Mouse (Mus musculus) limb, embryonic 15.5 days (tissue): ENCODE measurements at regions not wholly inside any gene's neighbourhood (a gene's known extent, or its start where the extent isn't known, plus 50 kb on each side); places are given as distances from the start of the nearest gene placed in this dataset.

Experiments
- ATAC-seq: fragments of 200-750 bp; cut with Nextera tagmentation; 2 replicates; pipeline ENCODE4 v1.8.0; 2017; ENCODE audit warnings: low read depth, moderate TSS enrichment; ENCODE audit not compliant: insufficient number of reproducible peaks, low FRiP score, low TSS enrichment
- H3K27ac ChIP-seq: fragments of 300-500 bp; sonication (generic); 2 replicates; pipeline ENCODE4 v1.5.1; 2015; ENCODE audit warnings: moderate library complexity, mild to moderate bottlenecking, inconsistent platforms
- H3K27me3 ChIP-seq: fragments of 300-500 bp; sonication (generic); 2 replicates; pipeline ENCODE4 v1.6.1; 2015; ENCODE audit warnings: inconsistent platforms
- H3K36me3 ChIP-seq: fragments of 300-500 bp; sonication (generic); 2 replicates; pipeline ENCODE4 v1.6.1; 2015; ENCODE audit warnings: inconsistent platforms
- H3K4me1 ChIP-seq: fragments of 300-500 bp; sonication (generic); 2 replicates; pipeline ENCODE4 v1.6.1; 2015; ENCODE audit warnings: inconsistent platforms
- H3K4me2 ChIP-seq: fragments of 300-500 bp; sonication (generic); 2 replicates; pipeline ENCODE4 v1.6.1; 2015; ENCODE audit warnings: mild to moderate bottlenecking, inconsistent platforms
- H3K4me3 ChIP-seq: fragments of 300-500 bp; sonication (generic); 2 replicates; pipeline ENCODE4 v1.5.1; 2015; ENCODE audit warnings: mild to moderate bottlenecking, inconsistent platforms
- H3K9ac ChIP-seq: fragments of 300-500 bp; sonication (generic); 2 replicates; pipeline ENCODE4 v1.6.1; 2015; ENCODE audit warnings: inconsistent platforms
- H3K9me3 ChIP-seq: fragments of 300-500 bp; sonication (generic); 2 replicates; pipeline ENCODE4 v1.6.1; 2016; ENCODE audit warnings: inconsistent platforms
- WGBS: fragments of 180-500 bp; shearing (Covaris S2); methylation state at CpG from one replicate; pipeline ENCODE4 v1.1.7; 2015; 5-methylcytosine and 5-hydroxymethylcytosine counted together

GRCm38 (mm10) chr5:120322031-120322731, 109.3 kb upstream of the Lhx5 start:
- Histone ChIP-seq H3K9me3 (no peaks in the 10 kb centered on the region), H3K27me3 (peaks cover 67% of the 10 kb centered on the region), H3K4me3 (peak overlapping the region; percentile 15; the same call in 1 of the 2 replicates), H3K36me3 (no peaks in the 10 kb centered on the region), H3K27ac (no peak overlapping the region), H3K4me1 (peaks cover 7% of the 10 kb centered on the region), H3K4me2 (peak overlapping the region; percentile 40), H3K9ac (no peak overlapping the region)
- no peak for ATAC-seq
- WGBS: 2% methylated on average over 29 of the region's 30 CpGs

DNA sequence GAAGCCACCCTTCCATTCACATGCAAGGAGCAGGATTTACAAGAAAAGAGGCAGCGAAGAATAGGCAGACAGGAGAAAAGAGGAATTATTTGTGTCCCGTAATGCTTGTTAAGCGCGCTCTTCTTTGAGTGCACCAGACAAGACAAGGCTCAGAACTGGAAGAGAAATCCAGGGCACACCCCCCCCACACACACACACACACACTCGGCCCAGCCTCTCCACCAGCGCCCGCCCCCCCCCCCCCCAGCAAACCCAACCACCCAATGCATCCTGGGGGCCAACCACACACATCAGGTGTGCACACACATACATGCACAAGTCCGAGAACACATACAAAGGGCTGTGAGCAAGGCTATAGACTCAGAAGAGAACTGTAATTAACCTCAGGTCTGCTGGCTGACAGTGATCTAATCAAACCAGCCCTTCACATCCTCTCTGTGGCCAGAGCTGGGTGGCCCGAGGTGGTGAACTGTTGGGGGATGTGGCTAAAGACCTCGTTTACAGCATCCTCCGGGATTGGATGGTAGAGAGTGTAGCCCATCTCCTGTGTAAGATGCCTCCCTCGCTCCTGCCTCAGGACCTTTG, 108.7 kb upstream of the Lhx5 start:
- no peak for ATAC-seq
- Histone ChIP-seq H3K4me2 (peak overlapping the region; percentile 40), H3K27me3 (peaks cover 71% of the 10 kb centered on the region)

DNA sequence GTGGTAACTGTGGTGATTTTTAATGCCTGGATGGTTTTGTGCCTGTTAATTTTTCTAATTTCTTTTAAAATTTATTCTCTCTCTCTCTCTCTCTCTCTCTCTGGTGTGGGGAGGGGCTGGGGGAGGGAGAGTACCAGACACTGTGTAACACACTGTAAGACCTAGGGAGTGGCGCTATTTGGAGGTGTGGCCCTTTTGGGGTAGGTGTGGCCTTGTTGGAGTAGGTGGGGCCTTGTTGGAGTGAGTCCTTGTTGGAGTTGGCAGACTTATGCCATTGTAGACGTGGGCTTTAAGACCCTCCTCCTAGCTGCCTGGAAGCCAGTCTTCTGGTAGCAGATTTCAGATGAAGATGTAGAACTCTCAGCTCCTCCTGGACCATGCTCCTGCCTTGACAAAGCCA, 107.4 kb upstream of the Lhx5 start:
- no peak overlapping the region for H3K9ac ChIP-seq

More for the DNA sequence above, 108.7 kb upstream of the Lhx5 start:
- Histone ChIP-seq H3K36me3 (no peaks in the 10 kb centered on the region), H3K9ac (no peak overlapping the region), H3K9me3 (no peaks in the 10 kb centered on the region), H3K4me3 (peak overlapping the region; percentile 15; the same call in 1 of the 2 replicates), H3K27ac (no peak overlapping the region), H3K4me1 (peaks cover 7% of the 10 kb centered on the region)
- WGBS: 16% methylated on average over 11 of the region's 12 CpGs

DNA sequence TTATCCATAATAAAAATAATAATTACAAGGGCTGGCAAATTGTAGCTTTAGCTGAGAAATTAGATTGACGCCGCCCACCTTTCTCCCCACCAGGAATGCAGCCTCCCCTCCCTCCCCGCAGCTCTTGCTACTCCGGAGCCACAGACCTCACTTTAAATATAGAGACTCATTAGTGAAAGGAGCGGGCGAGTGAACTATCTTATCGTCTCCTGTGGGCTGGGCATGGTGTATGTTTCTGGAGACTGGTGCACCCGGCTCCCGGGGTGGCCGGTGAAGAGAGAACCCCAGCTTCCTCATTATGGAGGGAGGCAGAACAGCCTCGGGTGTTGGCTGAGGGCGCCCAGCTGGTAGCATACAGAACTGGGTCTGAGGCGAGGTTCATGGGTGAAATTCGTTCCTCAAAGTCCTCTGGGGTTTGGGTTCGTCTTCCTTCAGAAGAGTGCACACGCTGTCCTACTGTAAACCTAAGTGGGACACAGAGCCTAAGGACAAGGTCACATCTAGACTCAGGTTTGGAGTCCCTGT, 106.1 kb upstream of the Lhx5 start:
- Histone ChIP-seq H3K4me1 (peaks cover 5% of the 10 kb centered on the region), H3K4me2 (no peak overlapping the region), H3K27me3 (peaks cover 67% of the 10 kb centered on the region), H3K9me3 (no peaks in the 10 kb centered on the region), H3K9ac (no peak overlapping the region), H3K4me3 (no peak overlapping the region), H3K27ac (no peak overlapping the region), H3K36me3 (no peaks in the 10 kb centered on the region)
- WGBS: 48% methylated on average over 16 of the region's 16 CpGs
- no peak for ATAC-seq

More for the DNA sequence above, 107.4 kb upstream of the Lhx5 start:
- Histone ChIP-seq H3K4me1 (peaks cover 5% of the 10 kb centered on the region), H3K4me2 (no peak overlapping the region), H3K27ac (no peak overlapping the region), H3K36me3 (no peaks in the 10 kb centered on the region), H3K27me3 (peaks cover 72% of the 10 kb centered on the region), H3K4me3 (no peak overlapping the region), H3K9me3 (no peaks in the 10 kb centered on the region)
- 78% methylated on average over 2 of the region's 2 CpGs for WGBS
- no peak for ATAC-seq

- Histone ChIP-seq H3K36me3 (no peaks in the 10 kb centered on the region), H3K4me1 (no peaks in the 10 kb centered on the region), H3K4me2 (no peak overlapping the region), H3K9me3 (no peaks in the 10 kb centered on the region), H3K4me3 (no peak overlapping the region), H3K9ac (no peak overlapping the region), H3K27me3 (peaks cover 34% of the 10 kb centered on the region), H3K27ac (no peak overlapping the region)
- 67% methylated on average over 14 of the region's 14 CpGs for WGBS
- no peak for ATAC-seq
Measured at GRCm38 (mm10) chr5:120332030-120332429, 99.5 kb upstream of the Lhx5 start.

DNA sequence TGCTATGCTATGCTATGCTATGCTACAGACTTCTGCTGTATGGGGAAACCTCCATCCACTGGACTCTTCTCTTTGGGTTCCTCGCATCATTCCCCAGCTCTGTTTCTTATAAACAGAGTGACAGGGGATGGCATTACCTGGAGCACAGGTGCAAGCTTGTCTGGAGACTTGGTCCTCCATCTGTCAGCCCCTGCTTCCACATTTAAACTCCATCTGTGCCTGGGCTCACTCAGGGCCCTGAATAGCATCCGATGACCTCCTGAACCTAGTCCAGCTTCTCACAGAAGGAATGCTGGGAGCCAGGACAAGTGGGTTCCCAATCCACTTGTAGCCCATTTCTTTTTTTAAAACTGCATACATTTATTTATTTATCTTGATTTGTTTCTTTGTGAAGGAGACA, 92.3 kb upstream of the Lhx5 start:
- Histone ChIP-seq H3K27ac (no peak overlapping the region), H3K9ac (no peak overlapping the region), H3K36me3 (no peaks in the 10 kb centered on the region), H3K4me3 (no peak overlapping the region), H3K9me3 (no peaks in the 10 kb centered on the region), H3K4me2 (no peak overlapping the region), H3K4me1 (no peaks in the 10 kb centered on the region), H3K27me3 (peaks cover 39% of the 10 kb centered on the region)
- 77% methylated on average over 2 of the region's 2 CpGs for WGBS
- no peak for ATAC-seq

DNA sequence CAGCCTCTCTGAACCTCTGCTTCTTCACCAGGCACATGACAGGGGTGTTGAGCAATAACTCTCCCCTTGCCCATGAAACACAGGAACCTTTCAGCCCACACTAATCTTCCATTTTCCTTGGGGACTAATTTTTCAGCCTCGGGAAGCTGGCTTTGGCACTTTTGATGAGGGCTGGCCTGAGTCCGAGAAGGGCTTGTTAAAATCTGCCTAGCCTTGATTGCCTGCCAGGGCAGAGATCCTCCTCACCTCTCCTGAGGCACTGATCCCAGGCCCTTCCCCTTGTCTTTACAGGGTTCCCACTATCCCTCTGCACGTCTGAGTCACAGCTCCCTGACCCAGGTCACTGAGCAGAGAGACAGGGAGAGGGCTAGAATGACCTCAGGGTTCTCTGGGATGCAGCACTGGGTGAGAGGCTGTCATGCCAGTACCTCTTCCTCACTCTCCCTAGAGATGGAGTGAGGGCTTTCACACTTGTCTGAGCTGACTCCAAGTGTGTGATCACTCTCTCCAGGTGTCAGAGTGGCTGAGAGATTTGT, 90.7 kb upstream of the Lhx5 start:
- Histone ChIP-seq H3K9me3 (no peaks in the 10 kb centered on the region), H3K36me3 (no peaks in the 10 kb centered on the region), H3K4me2 (no peak overlapping the region), H3K27me3 (peaks cover 24% of the 10 kb centered on the region; the same call in 1 of the 2 replicates), H3K4me3 (no peak overlapping the region), H3K9ac (no peak overlapping the region), H3K4me1 (no peaks in the 10 kb centered on the region), H3K27ac (no peak overlapping the region)
- WGBS: 10% methylated on average over 3 of the region's 3 CpGs
- ATAC-seq: no peak

- no peak for ATAC-seq
- no peak overlapping the region for H3K27ac ChIP-seq
- H3K4me3 ChIP-seq: no peak overlapping the region
- no peaks in the 10 kb centered on the region for H3K4me1 ChIP-seq
- no peak overlapping the region for H3K9ac ChIP-seq
- H3K36me3 ChIP-seq: no peaks in the 10 kb centered on the region
- no peak overlapping the region for H3K4me2 ChIP-seq
- no peaks in the 10 kb centered on the region for H3K9me3 ChIP-seq
- WGBS: 80% methylated on average over 3 of the region's 3 CpGs
- H3K27me3 ChIP-seq: peaks cover 31% of the 10 kb centered on the region
Measured at GRCm38 (mm10) chr5:120350461-120350860, 81.0 kb upstream of the Lhx5 start.

- no peak overlapping the region for H3K9ac ChIP-seq
- 43% methylated on average over 5 of the region's 5 CpGs for WGBS
- H3K36me3 ChIP-seq: no peaks in the 10 kb centered on the region
- no peak overlapping the region for H3K27ac ChIP-seq
- H3K9me3 ChIP-seq: no peaks in the 10 kb centered on the region
- no peak overlapping the region for H3K4me2 ChIP-seq
- peaks cover 45% of the 10 kb centered on the region for H3K27me3 ChIP-seq
- no peak for ATAC-seq
- no peak overlapping the region for H3K4me3 ChIP-seq
- no peaks in the 10 kb centered on the region for H3K4me1 ChIP-seq
Measured at GRCm38 (mm10) chr5:120351827-120352226, 79.7 kb upstream of the Lhx5 start.

- ATAC-seq: no peak
- peaks cover 60% of the 10 kb centered on the region for H3K27me3 ChIP-seq
- WGBS: 62% methylated on average over 5 of the region's 5 CpGs
Measured at GRCm38 (mm10) chr5:120353657-120354056, 77.8 kb upstream of the Lhx5 start.

GRCm38 (mm10) chr5:120356950-120357349, 74.5 kb upstream of the Lhx5 start:
- ATAC-seq: no peak
- WGBS: 80% methylated on average over 4 of the region's 4 CpGs
- Histone ChIP-seq H3K27ac (no peak overlapping the region), H3K36me3 (no peaks in the 10 kb centered on the region), H3K4me2 (no peak overlapping the region), H3K4me3 (no peak overlapping the region), H3K9me3 (no peaks in the 10 kb centered on the region), H3K4me1 (no peaks in the 10 kb centered on the region), H3K9ac (no peak overlapping the region), H3K27me3 (peaks cover 82% of the 10 kb centered on the region)

More at GRCm38 (mm10) chr5:120353657-120354056, 77.8 kb upstream of the Lhx5 start:
- H3K9ac ChIP-seq: no peak overlapping the region
- H3K4me3 ChIP-seq: no peak overlapping the region
- H3K4me1 ChIP-seq: no peaks in the 10 kb centered on the region
- H3K36me3 ChIP-seq: no peaks in the 10 kb centered on the region
- no peak overlapping the region for H3K4me2 ChIP-seq
- no peak overlapping the region for H3K27ac ChIP-seq
- H3K9me3 ChIP-seq: no peaks in the 10 kb centered on the region

- H3K4me1 ChIP-seq: no peaks in the 10 kb centered on the region
- H3K9me3 ChIP-seq: no peaks in the 10 kb centered on the region
- H3K27me3 ChIP-seq: peaks cover 77% of the 10 kb centered on the region
Measured at GRCm38 (mm10) chr5:120358084-120358690, 73.3 kb upstream of the Lhx5 start.

More at GRCm38 (mm10) chr5:120358084-120358690, 73.3 kb upstream of the Lhx5 start:
- Histone ChIP-seq H3K36me3 (no peaks in the 10 kb centered on the region), H3K4me2 (no peak overlapping the region), H3K9ac (no peak overlapping the region), H3K4me3 (no peak overlapping the region), H3K27ac (no peak overlapping the region)
- WGBS: 7% methylated on average over 20 of the region's 20 CpGs
- ATAC-seq: no peak
